Mouse (Mus musculus) inflammation-experienced regulatory T-cells, adult 6 months (primary cell): ENCODE results near the gene Cops9. TPM values are rescaled to one million over a fixed set of nuclear protein-coding genes. Genes with fewer than 3 reads are reported as not detected.

Source experiments
- ATAC-seq: one replicate; pipeline ENCODE4 v1.8.0; 2017
- polyA plus RNA-seq, 3 experiments: library from polyadenylated mRNA; unstranded; fragments of 100-300 nt; shearing (Covaris generic); gene quantifications; one replicate each; pipeline ENCODE4 v1.2.1; 2017

Cops9 gene
- polyA plus RNA-seq, 3 experiments from 2014 or later, result 205 to 272 (median 248) TPM

GRCm38 (mm10) chr1:92646601-92647000, 4.8 kb upstream of the Cops9 start:
- no peak for ATAC-seq

DNA sequence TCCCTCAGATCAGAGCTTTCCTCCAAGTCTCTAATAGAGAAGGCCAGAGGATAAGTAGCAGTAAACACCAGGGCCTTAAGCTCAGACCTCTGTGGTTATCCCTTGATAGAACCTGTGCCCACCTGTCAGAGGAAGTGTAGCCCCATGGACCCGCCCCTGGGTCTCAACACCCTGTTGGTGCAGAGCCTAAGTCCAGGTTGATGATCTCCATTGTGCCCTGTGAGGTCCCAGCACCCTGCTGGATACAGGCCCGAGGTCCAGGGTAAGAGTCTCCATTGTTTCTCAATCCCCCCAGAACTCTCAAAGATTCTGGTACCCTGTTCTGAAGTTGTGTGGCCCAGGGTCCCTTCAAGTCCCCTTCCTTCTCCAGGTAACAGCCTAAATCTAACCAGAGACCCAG, 4.3 kb upstream of the Cops9 start:
- ATAC-seq, result no peak

GRCm38 (mm10) chr1:92644916-92645315, 3.1 kb upstream of the Cops9 start:
- no peak for ATAC-seq

GRCm38 (mm10) chr1:92643691-92644090, 1.9 kb upstream of the Cops9 start:
- no peak for ATAC-seq

- peak; percentile 7 for ATAC-seq
Observed at GRCm38 (mm10) chr1:92640393-92640792, 1.4 kb downstream of the Cops9 start.

DNA sequence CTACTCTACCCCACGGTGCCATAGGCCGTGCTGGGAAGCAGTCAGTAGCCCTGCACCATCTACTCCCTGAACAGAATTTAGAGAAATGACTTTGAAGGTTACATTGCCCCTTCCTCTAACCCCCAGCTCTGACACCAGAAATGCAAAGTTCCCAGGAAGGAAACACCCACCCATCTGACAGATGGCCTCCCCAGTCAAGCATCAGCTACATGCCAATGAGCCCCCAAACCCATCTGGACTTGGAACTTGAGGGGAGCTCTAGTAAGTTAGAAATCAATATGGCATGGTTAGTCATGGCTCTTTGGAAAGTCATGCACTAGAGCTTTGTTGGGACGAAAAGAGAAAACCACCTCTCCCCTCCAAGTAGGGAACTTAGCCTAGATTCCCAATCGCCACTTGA, 3.0 kb downstream of the Cops9 start:
- ATAC-seq, result no peak

DNA sequence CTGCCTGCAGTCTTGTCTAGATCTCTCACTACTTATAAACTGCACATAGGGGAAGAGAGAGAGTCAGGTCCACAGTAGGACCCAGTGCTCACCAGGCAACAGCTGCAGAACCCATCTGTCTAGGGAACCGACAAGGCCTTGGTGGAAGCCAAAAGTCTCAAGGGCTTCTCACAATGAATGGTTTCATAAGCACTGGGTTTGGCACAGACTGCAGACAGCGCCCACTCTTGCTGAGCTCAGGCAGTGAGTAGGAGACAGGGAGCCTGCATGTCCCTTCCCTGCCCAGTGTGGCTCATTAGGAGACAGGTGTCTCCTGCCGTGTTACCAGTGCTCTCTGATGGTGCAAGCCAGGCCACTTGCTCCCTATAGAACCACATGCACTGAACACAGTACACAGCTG, 3.6 kb downstream of the Cops9 start:
- ATAC-seq, result no peak

GRCm38 (mm10) chr1:92637501-92638172, 4.1 kb downstream of the Cops9 start:
- no peak for ATAC-seq

GRCm38 (mm10) chr1:92636676-92637075, 5.1 kb downstream of the Cops9 start:
- ATAC-seq, result no peak

GRCm38 (mm10) chr1:92636015-92636414, 5.8 kb downstream of the Cops9 start:
- ATAC-seq, result no peak

DNA sequence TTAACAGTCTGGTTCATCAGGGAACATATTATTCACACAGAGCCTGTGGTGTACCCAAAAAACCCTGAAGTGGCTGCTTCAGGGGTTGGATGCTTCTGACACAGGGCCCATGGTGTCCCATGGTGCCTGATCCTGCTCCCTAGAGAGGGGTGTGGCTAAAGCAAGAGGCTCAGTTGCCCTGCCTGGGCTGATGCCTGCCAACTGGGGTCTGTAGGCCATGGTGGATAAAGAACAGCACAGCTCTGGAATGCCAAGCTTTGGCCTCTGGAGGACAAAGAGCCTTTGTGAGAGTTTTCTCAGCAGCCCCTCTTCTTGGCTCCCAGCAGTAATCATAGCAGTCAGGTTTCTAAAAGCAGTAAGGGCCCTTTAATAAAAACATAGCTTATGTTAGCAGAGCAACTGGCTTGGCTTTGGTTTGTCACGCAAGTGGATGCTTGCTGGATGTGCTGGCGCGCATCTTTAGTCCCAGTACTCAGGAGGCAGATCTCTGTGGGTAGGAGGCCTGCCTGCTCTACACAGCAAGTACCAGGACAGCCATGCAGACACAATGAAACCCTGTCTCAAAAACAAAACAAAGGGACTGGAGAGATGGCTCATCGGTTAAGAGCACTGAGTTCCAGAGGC, 6.7 kb downstream of the Cops9 start:
- no peak for ATAC-seq

- ATAC-seq, result no peak
Observed at GRCm38 (mm10) chr1:92634569-92634968, 7.2 kb downstream of the Cops9 start.

- ATAC-seq, result no peak
Observed at GRCm38 (mm10) chr1:92633726-92634125, 8.1 kb downstream of the Cops9 start.

DNA sequence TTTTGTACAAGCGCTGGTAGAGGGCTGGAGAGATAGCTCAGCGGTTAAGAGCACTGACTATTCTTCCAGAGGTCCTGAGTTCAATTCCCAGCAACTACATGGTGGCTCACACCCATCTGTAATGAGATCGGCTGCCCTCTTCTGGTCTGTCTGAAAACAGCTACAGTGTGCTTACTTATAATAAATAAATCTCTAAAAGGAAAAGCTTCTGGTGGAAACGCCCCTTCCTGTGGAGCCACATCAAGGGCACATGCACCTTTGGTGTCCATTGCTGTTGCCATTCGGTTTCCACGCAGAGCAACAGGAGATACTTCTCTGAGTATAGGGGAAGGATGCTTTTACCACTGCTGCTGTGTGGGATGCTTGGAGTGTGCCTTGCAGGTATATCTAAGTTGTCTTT, 8.8 kb downstream of the Cops9 start:
- ATAC-seq, result peak; percentile 48

DNA sequence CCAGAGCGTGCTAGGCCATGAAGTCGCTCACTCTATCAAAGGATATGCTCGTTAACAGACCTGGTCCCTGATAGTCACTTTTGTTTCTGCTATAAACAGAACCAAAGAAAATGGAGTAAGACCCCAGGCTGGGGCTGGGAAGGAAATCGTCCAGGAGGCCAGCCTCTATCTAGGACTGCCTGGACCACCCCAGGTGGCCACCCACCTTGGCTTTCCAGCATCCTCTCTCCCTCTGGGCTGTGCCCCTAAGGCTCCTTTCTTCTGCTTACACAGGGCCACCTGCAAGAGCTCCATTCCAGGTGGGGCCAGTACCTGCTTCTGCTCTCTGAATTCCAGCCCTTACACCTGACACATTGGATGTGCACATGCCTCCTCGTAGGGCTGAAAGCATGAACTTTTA, 9.6 kb downstream of the Cops9 start:
- no peak for ATAC-seq

- ATAC-seq, result no peak
Observed at GRCm38 (mm10) chr1:92628227-92628626, 13.6 kb downstream of the Cops9 start.

- no peak for ATAC-seq
Observed at GRCm38 (mm10) chr1:92618360-92618759, 23.4 kb downstream of the Cops9 start.

DNA sequence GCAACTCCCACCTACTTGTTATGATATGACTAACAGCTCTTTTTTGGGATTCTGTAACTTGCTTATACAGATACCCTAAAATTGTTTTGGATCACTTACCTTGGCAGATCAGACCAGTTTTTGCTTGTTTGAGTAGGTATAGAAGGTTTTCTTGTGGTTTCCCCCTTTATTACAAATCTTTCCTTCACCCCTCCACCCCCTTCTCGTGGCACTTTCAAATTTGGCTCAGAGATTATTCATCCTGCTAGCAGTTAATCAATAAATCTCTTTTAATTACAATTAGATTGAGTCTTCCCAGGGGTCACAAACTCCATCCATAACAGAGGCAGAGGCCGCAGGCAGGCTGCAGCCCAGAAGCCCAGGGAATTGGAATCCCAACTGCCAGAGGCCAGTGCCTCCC, 24.3 kb downstream of the Cops9 start, which contains the start of gene Olfr12:
TSS of gene Olfr12 (plus strand) at position 301 of the 400 bp plus-strand sequence.
- no peak for ATAC-seq

DNA sequence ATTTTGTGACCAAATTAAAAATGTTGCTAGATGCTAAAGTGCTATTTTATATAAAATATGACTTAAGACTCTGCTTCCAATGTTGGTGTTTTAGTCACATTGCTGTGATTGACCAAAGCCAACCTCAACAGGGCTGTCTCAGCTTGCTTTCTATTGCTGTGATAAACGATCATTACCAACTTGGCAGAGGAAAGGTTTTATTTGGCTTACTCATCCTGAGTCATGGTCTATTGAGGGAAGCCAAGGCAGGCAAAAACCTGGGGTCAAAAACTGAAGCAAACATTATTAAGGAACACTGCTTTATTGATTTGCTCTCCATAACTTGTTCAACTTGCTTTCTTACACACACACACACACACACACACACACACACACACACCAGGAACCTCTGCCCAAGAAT, 25.7 kb downstream of the Cops9 start:
- ATAC-seq, result no peak

GRCm38 (mm10) chr1:92614516-92614915, 27.3 kb downstream of the Cops9 start:
- ATAC-seq, result no peak

GRCm38 (mm10) chr1:92613175-92613574, 28.6 kb downstream of the Cops9 start:
- ATAC-seq, result no peak

DNA sequence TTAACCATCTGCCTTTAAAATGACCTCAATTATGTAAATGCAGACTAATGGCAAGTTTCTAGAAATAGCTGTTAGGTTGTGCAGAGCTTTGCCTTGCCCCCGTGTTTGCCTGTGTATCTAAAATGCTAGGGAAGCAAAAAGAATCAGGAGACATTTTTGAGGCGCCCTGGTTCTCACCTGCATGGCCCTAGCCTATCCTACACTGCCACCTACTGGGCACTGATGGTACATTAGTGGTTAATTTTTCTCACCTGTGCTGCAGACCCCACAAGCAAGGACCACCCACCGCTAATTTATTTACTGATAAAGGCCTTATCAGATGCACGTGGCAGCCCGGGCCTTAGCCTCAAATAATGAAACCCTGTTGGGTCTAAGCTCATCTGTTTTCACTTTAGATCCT, 30.8 kb downstream of the Cops9 start:
- no peak for ATAC-seq

GRCm38 (mm10) chr1:92607711-92608110, 34.1 kb downstream of the Cops9 start:
- ATAC-seq, result no peak

DNA sequence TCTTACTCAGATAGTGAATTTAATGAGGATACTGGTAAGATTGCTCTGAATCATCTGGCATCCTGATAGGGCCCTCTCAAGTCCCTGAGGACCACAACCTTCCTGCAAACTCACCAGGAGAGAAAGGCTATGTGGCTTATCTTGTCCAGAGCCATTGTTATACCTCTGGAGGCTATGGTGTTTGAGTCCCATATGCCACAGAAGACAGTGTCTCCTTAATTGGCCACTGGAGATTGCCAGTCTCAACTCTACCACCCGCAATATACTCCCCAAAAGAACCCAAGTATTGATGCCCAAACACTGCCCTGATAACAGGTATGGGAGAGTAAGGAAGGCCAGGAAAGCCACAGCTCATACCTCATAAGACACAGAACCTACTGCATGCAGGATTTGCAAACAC, 36.3 kb downstream of the Cops9 start, which contains the start of gene Olfr1410:
TSS of gene Olfr1410 (plus strand) at position 301 of the 400 bp plus-strand sequence.
- ATAC-seq, result no peak

GRCm38 (mm10) chr1:92596019-92596418, 45.8 kb downstream of the Cops9 start:
- no peak for ATAC-seq
